ENCODE assay signal across 21 mouse cellular contexts in the genomic region with DNA sequence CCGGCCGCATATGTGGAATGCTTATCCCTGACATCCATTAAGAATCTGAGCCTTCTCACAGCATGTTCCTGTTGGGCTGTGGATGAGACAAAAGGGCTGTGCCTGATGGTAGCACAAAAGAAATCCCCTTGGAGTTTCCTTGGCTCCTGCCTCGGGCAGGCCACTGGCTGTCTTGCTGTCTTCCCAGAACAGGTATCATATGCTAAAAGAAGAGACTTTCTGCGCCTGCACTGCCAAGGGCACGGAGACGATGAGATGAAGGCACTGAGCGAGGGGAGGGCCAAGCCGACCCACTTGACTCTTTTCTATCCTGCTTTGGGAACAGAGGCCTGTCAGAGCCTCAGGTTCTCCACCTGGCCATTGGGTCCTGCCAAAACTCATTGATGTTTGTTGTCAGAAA.
A peak's percentile ranks its signal among the peaks of the same experiment; 100 is the strongest.
DNase-seq lines count a peak whose midpoint lies in the region; ATAC-seq and TF ChIP-seq lines count a peak whose summit lies in the region.
"Had no signal": no experiment of that assay in that cellular context is flagged by ENCODE, and none has a peak within 500 bp of the region (broad histone marks: within the 10 kb centered on the region; RNA-seq: fewer than 3 reads in every experiment).

No protein-coding gene starts in this region.

- H3K27ac ChIP-seq in layer of hippocampus, adult 2 months = peak overlapping the region; percentile 80; the same call in 1 of the 2 replicates
- no peak overlapping the region for H3K27ac ChIP-seq in kidney, embryonic 14.5 days (ENCODE audit: low read depth, low read length)
- H3K27ac ChIP-seq: embryonic facial prominence, embryonic 15.5 days; hindbrain, embryonic 10.5 days; left cerebral cortex, adult 2 months; liver, embryonic 13.5 days; midbrain, embryonic 12.5 days had no signal

- 90% methylated on average over 8 of the region's 8 CpGs for WGBS in kidney, embryonic 14.5 days

- H3K27me3 ChIP-seq in kidney, embryonic 14.5 days (ENCODE audit: control insufficient read depth, insufficient read depth, low read length) = no peaks in the 10 kb centered on the region
- H3K27me3 ChIP-seq: embryonic facial prominence, embryonic 15.5 days; liver, embryonic 13.5 days had no signal

- H3K4me1 ChIP-seq in kidney, embryonic 14.5 days (ENCODE audit: control insufficient read depth, insufficient read depth, low read length) = no peaks in the 10 kb centered on the region
- H3K4me1 ChIP-seq: embryonic facial prominence, embryonic 15.5 days; liver, embryonic 13.5 days had no signal

- no peaks in the 10 kb centered on the region for H3K36me3 ChIP-seq in kidney, embryonic 14.5 days (ENCODE audit: control insufficient read depth, insufficient read depth, low read length)
- H3K36me3 ChIP-seq: embryonic facial prominence, embryonic 15.5 days; hindbrain, embryonic 10.5 days; liver, embryonic 13.5 days; midbrain, embryonic 12.5 days had no signal

- no peak overlapping the region for H3K4me3 ChIP-seq in layer of hippocampus, adult 2 months
- H3K4me3 ChIP-seq in kidney, embryonic 14.5 days (ENCODE audit: low read length) = no peak overlapping the region
- H3K4me3 ChIP-seq: embryonic facial prominence, embryonic 15.5 days; hindbrain, embryonic 10.5 days; left cerebral cortex, adult 2 months; liver, embryonic 13.5 days; midbrain, embryonic 12.5 days had no signal

- no peak for TF ChIP-seq CTCF in layer of hippocampus, adult 2 months (conservative IDR thresholded peaks at IDR 0.05)

- no peaks in the 10 kb centered on the region for H3K9me3 ChIP-seq in kidney, embryonic 14.5 days (ENCODE audit: control insufficient read depth, low read length)
- H3K9me3 ChIP-seq: embryonic facial prominence, embryonic 15.5 days; hindbrain, embryonic 10.5 days; midbrain, embryonic 12.5 days had no signal

- no peak for DNase-seq in layer of hippocampus, adult 2 months (ENCODE audit: low spot score in 2 of 2)
- no peak for DNase-seq in layer of hippocampus, adult 9-10 months (ENCODE audit: low spot score)
- DNase-seq in cerebellum, adult 11 months = peak; percentile 40
- peak; percentile 72 for DNase-seq in cerebellum, adult 9-10 months
- no peak for DNase-seq in frontal cortex, adult 2 months (ENCODE audit: extremely low spot score in 1 of 2, low spot score in 1 of 2)
- no peak for DNase-seq in urinary bladder, postnatal 4 days (ENCODE audit: low spot score in 2 of 2)
- DNase-seq: adrenal gland, postnatal 25 days; gastrocnemius, postnatal 36 days; heart, postnatal 10 days; kidney, adult 11 months; kidney, postnatal 4 days; liver, embryonic 13.5 days; lung, embryonic 14.5 days; thymus, adult 18-20 months; thymus, postnatal 36 days had no signal

- no peak overlapping the region for H3K9ac ChIP-seq in kidney, embryonic 14.5 days (ENCODE audit: low read depth, low read length)
- H3K9ac ChIP-seq: embryonic facial prominence, embryonic 15.5 days; liver, embryonic 13.5 days; lung, embryonic 14.5 days; midbrain, embryonic 12.5 days had no signal

- no peak overlapping the region for H3K4me2 ChIP-seq in kidney, embryonic 14.5 days (replicated peaks; ENCODE audit: low read depth, low read length)
- H3K4me2 ChIP-seq: embryonic facial prominence, embryonic 15.5 days; heart, embryonic 11.5 days; liver, embryonic 13.5 days; lung, embryonic 14.5 days; midbrain, embryonic 12.5 days had no signal

- no peak for ATAC-seq in kidney, embryonic 14.5 days (ENCODE audit: low FRiP score, low TSS enrichment)

Comparison
In these comparisons a context has a peak if more than half of its experiments do, and no peak if none do; other contexts are left out.
1. DNase-seq: peak in cerebellum, adult 11 months (single experiment) and cerebellum, adult 9-10 months (single experiment); none in layer of hippocampus, adult 2 months (0 of 2), layer of hippocampus, adult 9-10 months (single experiment), frontal cortex, adult 2 months (0 of 2) and urinary bladder, postnatal 4 days (0 of 2).